Mouse (Mus musculus) liver, embryonic 16.5 days (tissue): ENCODE measurements around the gene Comt. TPM values are rescaled to one million over a fixed set of nuclear protein-coding genes. Genes with fewer than 3 reads are reported as not detected.

Source experiments
- ATAC-seq: fragments of 200-750 bp; cut with Nextera tagmentation; 2 replicates; pipeline ENCODE4 v1.8.0; 2017; ENCODE audit warnings: low read depth, mild to moderate bottlenecking, moderate number of reproducible peaks, moderate library complexity
- H3K27ac ChIP-seq: fragments of 300-500 bp; sonication (generic); 2 replicates; pipeline ENCODE4 v1.5.1; 2014; ENCODE audit warnings: mild to moderate bottlenecking, low read length
- H3K27me3 ChIP-seq: fragments of 300-500 bp; sonication (generic); 2 replicates; pipeline ENCODE4 v1.6.1; 2014; ENCODE audit warnings: low read depth, low read length, mixed read lengths; ENCODE audit not compliant: control insufficient read depth, insufficient read depth
- H3K36me3 ChIP-seq: fragments of 300-500 bp; sonication (generic); 2 replicates; pipeline ENCODE4 v1.6.1; 2014; ENCODE audit warnings: mild to moderate bottlenecking; ENCODE audit not compliant: control insufficient read depth, insufficient read depth
- H3K4me1 ChIP-seq: fragments of 300-500 bp; sonication (generic); 2 replicates; pipeline ENCODE4 v1.6.1; 2014; ENCODE audit warnings: low read depth, low read length, mixed read lengths; ENCODE audit not compliant: control insufficient read depth
- H3K4me2 ChIP-seq: fragments of 300-500 bp; sonication (generic); 2 replicates; pipeline ENCODE4 v1.6.1; 2014; ENCODE audit warnings: low read depth, low read length, mixed read lengths
- H3K4me3 ChIP-seq: fragments of 300-500 bp; sonication (generic); 2 replicates; pipeline ENCODE4 v1.5.1; 2014; ENCODE audit warnings: low read depth, mild to moderate bottlenecking, low read length
- H3K9ac ChIP-seq: fragments of 300-500 bp; sonication (generic); 2 replicates; pipeline ENCODE4 v1.6.1; 2014; ENCODE audit warnings: low read depth, low read length
- H3K9me3 ChIP-seq: fragments of 300-500 bp; sonication (generic); replicated peaks from 2 replicates; pipeline ENCODE4 v1.6.1; 2016; ENCODE audit warnings: low read length; ENCODE audit not compliant: control insufficient read depth
- WGBS: fragments of 180-500 bp; shearing (Covaris S2); extraction: QIAGEN DNeasy Blood & Tissue Kit; methylation state at CpG from one replicate; pipeline ENCODE4 v1.1.7; 2014; ENCODE audit not compliant: insufficient replicate concordance; 5-methylcytosine and 5-hydroxymethylcytosine counted together
- polyA plus RNA-seq: library from polyadenylated mRNA; unstranded; fragments of >200 nt; fragmentation: Nextera tagmentation; extraction: Ambion mirVana; gene quantifications from 2 replicates; pipeline ENCODE4 v1.2.1, GENCODE M21; 2015

Gene Comt
- polyA plus RNA-seq, 1 experiment from 2014 or later: 85.1 TPM

DNA sequence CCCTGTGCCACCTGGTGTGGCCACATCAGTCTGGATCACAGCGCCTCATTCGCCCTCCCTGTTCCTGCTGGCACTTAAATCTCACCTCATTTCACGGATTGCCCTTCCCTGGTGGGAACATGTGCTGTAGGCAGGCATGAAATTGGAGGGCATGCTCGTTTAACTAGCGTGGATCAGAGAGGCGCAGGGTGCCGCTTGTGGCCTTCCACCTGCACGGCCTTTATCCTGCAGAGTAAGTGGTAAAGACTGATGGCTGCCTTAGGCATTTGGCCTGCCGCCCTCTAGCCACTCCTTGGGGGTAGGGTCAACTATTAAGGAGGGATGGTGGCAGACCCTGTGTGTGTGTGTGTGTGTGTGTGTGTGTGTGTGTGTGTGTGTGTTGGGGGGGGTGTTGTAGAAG, 35.4 kb upstream of the Comt start:
- no peak for ATAC-seq
- 91% methylated on average over 9 of the region's 9 CpGs for WGBS
- peaks cover 22% of the 10 kb centered on the region for H3K4me1 ChIP-seq
- no peak overlapping the region for H3K4me3 ChIP-seq
- no peak overlapping the region for H3K27ac ChIP-seq
- no peak overlapping the region for H3K9ac ChIP-seq
- no peaks in the 10 kb centered on the region for H3K9me3 ChIP-seq
- H3K36me3 ChIP-seq: peaks cover 50% of the 10 kb centered on the region
- H3K4me2 ChIP-seq: no peak overlapping the region
- H3K27me3 ChIP-seq: no peaks in the 10 kb centered on the region

DNA sequence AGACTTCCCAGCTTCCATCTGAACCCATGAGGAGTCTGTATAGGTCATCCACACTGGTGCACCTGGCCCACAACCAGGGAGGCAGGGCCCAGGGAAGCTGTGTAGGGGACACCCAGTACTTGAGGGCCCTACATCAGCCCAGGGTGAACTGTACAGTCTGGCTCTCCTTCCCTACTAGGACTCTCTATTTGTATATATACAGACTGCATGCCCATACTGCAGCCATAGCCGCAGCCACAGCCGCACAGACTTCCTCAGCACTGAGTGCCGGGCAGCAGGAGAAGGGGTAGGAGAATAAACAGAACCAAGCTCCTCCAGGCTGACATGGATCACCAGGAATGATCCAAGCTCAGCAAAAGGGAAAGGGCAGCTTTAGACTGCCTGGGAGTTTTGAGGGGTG, 34.2 kb upstream of the Comt start:
- Histone ChIP-seq H3K27ac (no peak overlapping the region), H3K36me3 (peaks cover 59% of the 10 kb centered on the region), H3K9me3 (no peaks in the 10 kb centered on the region), H3K9ac (no peak overlapping the region), H3K4me2 (no peak overlapping the region), H3K27me3 (no peaks in the 10 kb centered on the region), H3K4me1 (peaks cover 22% of the 10 kb centered on the region), H3K4me3 (no peak overlapping the region)
- ATAC-seq: no peak
- WGBS: 87% methylated on average over 3 of the region's 3 CpGs

DNA sequence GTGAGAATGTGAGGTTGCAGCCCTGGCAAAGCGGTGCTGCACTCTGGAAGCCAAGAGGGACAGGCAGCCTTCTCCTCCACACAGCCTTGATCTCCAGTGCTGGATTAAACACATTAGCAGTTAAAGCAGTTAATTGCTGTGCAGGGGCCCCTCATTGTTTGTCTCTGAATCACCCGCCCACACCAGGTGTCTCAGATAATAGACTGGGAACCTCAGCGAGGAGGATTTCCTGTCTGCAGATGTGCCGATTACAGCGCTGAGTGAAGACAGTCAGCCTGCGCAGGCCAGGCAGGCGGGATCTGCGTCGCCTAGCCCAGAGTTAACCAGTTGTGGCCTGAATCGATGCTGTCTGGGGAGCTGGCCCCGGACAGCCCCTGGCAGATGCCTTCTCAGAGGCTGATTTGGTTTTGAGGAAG, 33.3 kb upstream of the Comt start:
- Histone ChIP-seq H3K36me3 (peaks cover 55% of the 10 kb centered on the region), H3K27ac (no peak overlapping the region; the same call in 1 of the 2 replicates), H3K9me3 (no peaks in the 10 kb centered on the region), H3K27me3 (no peaks in the 10 kb centered on the region), H3K4me1 (peaks cover 22% of the 10 kb centered on the region), H3K9ac (no peak overlapping the region), H3K4me2 (no peak overlapping the region), H3K4me3 (no peak overlapping the region)
- ATAC-seq: peak; percentile 72
- whole genome bisulfite sequencing: 5% methylated on average over 11 of the region's 11 CpGs

DNA sequence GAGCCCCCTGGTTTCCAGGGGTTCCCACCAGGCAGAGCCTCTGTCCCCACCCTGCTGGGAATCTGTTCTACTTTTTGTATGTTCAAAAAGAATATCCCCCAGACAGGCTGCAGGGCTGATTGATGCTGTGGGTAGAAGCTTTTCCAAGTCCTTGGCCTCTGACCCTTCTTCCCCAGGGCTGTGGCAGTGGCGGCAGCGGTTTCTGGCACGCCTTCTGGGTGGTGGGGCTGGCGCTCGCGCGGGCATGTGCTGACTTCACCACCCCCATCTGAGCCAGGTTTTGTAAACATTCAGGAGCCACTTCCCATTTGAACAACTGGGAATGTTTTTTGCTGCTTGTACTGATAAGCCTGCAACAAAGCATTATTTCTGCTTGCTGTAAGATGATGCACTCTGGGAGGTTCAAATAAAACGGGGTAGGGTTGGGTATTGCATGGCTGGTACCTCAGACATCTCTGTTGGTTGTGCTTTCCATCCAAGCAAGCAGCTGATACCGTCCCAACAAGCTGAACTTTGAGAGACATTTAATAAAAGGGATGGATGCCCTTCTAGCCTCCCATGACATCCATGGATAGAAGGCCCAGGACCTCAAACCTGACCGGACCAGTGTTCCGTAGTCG, 32.8 kb upstream of the Comt start:
- Histone ChIP-seq H3K4me3 (no peak overlapping the region), H3K4me2 (no peak overlapping the region), H3K27me3 (no peaks in the 10 kb centered on the region), H3K36me3 (peaks cover 56% of the 10 kb centered on the region), H3K4me1 (peaks cover 22% of the 10 kb centered on the region), H3K9me3 (no peaks in the 10 kb centered on the region), H3K27ac (no peak overlapping the region; the same call in 1 of the 2 replicates), H3K9ac (no peak overlapping the region)
- WGBS: 4% methylated on average over 12 of the region's 12 CpGs
- ATAC-seq: no peak

DNA sequence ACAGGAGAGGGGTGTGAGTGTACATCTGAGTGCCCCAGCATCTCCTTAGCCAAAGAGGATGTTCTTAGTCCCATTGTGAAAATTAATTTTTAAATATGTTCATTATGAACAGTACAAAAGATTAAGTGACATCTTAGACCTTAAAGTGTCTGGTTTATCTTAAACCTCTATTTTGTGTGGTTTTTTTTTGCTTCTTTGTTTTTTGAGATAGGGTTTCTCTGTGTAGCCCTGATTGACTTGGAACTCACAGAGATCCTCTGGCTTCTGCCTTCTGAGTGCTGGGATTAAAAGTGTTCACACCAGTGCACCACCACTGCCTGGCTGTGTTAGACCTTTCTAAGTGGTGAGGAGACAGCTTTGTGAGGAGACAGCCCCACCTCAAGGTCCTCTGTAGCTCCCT, 32.0 kb upstream of the Comt start:
- Histone ChIP-seq H3K27ac (no peak overlapping the region), H3K36me3 (peaks cover 58% of the 10 kb centered on the region), H3K4me1 (peaks cover 22% of the 10 kb centered on the region), H3K9ac (no peak overlapping the region), H3K4me3 (no peak overlapping the region), H3K4me2 (no peak overlapping the region), H3K9me3 (no peaks in the 10 kb centered on the region), H3K27me3 (no peaks in the 10 kb centered on the region)
- ATAC-seq: no peak

DNA sequence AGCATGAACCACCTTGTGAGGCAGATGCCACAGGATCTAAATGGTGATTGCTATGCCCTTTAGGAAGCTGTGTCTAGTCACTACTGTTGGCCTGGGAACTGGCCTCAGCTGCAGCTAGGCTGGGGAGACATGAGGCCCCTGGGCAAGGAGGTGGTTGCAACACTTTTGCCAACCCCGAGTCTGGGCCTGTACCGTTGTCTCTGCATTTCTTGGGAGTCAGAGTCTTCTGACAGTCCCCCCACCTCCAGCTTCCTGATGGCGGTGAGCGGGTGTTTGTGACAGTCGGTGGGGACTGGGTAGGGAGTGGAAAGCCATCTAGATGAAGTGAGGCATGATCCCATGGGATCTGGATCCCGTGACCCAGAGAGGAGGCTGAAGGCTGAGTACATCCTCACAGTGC, 28.8 kb upstream of the Comt start:
- no peaks in the 10 kb centered on the region for H3K27me3 ChIP-seq
- H3K36me3 ChIP-seq: peaks cover 70% of the 10 kb centered on the region
- H3K9ac ChIP-seq: no peak overlapping the region
- WGBS: 77% methylated on average over 6 of the region's 6 CpGs
- no peak for ATAC-seq
- H3K9me3 ChIP-seq: no peaks in the 10 kb centered on the region
- no peak overlapping the region for H3K27ac ChIP-seq
- H3K4me2 ChIP-seq: no peak overlapping the region
- peaks cover 22% of the 10 kb centered on the region for H3K4me1 ChIP-seq
- H3K4me3 ChIP-seq: no peak overlapping the region

DNA sequence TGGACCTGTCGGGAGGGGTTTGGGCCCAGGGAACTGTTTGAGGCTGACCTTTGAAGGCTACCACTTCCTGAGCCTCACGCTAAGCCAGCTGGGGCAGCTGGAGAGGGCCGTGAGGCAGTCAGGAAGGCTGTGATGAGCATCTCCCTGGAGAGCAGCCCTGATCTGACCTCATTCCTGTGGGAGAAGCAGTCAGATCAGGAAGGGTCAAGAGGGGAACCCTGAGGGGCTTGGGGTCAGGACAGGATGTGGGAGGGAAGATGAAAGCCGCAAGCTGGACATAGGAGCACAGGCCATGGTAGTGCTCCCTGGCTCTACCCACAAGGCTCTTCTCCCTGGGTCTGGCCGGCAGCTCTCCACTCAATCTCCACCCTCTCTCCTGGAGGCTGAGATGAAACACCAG, 27.2 kb upstream of the Comt start:
- WGBS: 74% methylated on average over 5 of the region's 5 CpGs
- ATAC-seq: no peak
- Histone ChIP-seq H3K4me2 (no peak overlapping the region), H3K9ac (no peak overlapping the region), H3K9me3 (no peaks in the 10 kb centered on the region), H3K27me3 (no peaks in the 10 kb centered on the region), H3K4me3 (no peak overlapping the region), H3K4me1 (peaks cover 9% of the 10 kb centered on the region), H3K27ac (no peak overlapping the region), H3K36me3 (peaks cover 75% of the 10 kb centered on the region)

DNA sequence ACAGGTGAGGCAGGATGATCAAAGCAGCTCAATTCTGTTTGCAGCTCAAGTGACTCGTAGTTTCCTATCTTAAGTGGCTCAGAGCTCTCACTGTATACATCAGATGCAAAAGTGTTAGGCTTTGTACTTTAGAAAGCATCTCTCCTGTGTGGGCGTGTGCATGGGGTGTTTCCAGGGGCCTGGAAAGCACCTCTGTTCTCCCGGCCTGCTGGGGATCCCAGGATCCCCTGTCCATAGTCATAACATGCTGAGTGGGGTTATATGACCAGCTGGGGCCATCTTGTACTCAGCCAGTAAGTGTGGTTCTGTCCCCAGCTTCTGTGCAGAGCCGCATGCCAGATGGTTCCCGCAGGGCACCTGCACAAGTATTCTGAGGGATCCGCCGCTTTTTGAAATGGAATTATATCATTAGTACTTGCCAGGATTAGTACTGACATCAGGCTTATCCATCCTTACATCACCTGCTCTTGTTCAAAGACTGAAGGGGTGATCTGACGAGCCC, 25.8 kb upstream of the Comt start:
- Histone ChIP-seq H3K27me3 (no peaks in the 10 kb centered on the region), H3K27ac (no peak overlapping the region), H3K9ac (no peak overlapping the region), H3K9me3 (no peaks in the 10 kb centered on the region), H3K4me1 (no peaks in the 10 kb centered on the region), H3K4me2 (no peak overlapping the region), H3K36me3 (peaks cover 73% of the 10 kb centered on the region), H3K4me3 (no peak overlapping the region)
- no peak for ATAC-seq
- 90% methylated on average over 8 of the region's 8 CpGs for WGBS

DNA sequence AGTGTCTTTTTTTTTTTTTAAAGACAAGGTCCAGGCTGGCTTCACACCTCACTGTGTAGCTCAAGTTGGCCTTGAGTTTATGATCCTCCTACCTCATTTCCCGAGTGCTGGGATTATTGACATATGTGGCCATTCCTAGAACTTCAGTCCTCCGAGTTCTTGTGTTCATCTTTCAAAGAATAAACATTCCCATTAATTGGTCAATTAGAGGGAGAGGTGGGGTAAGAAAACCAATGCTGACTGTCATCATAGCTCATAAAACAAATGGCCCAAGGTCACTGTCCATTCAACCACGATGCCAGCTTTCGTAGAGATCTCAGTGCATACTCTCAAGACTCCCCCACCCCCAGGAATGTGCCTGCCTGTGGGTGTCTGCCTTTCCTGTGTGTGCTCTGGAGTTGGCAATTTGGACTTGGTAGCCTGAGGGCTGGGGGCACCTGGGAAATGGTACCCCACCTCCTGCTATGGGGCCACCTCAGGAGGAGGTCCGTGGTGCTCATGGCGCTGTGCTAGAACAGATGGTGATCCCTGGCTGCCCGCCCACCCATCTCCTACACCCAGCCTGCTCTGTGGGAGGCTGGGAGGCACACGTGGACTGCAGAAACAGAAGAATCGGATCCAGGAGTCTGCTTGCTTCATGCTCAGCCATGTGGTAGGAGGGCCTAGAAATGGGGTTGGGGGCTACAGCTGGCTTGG, 25.0 kb upstream of the Comt start:
- no peaks in the 10 kb centered on the region for H3K9me3 ChIP-seq
- no peak for ATAC-seq
- H3K4me3 ChIP-seq: no peak overlapping the region
- H3K4me2 ChIP-seq: no peak overlapping the region
- H3K4me1 ChIP-seq: no peaks in the 10 kb centered on the region
- no peak overlapping the region for H3K9ac ChIP-seq
- H3K27me3 ChIP-seq: no peaks in the 10 kb centered on the region
- H3K36me3 ChIP-seq: peaks cover 67% of the 10 kb centered on the region
- 87% methylated on average over 9 of the region's 9 CpGs for WGBS
- H3K27ac ChIP-seq: no peak overlapping the region
